Mouse (Mus musculus) intestine, embryonic 14.5 days (tissue): ENCODE results near the gene Ubl3. TPM values are rescaled to one million over a fixed set of nuclear protein-coding genes. Genes with fewer than 3 reads are reported as not detected.

Source experiments
- ATAC-seq: fragments of 200-750 bp; cut with Nextera tagmentation; replicated peaks from 2 replicates; pipeline ENCODE4 v1.8.0; 2017; ENCODE audit warnings: low read depth, moderate number of reproducible peaks, moderate TSS enrichment, moderate library complexity; ENCODE audit not compliant: low FRiP score, low TSS enrichment
- DNase-seq: peaks from one replicate; pipeline ENCODE4 v3.0.0-alpha.2; 2018; ENCODE audit warnings: low spot score
- H3K27ac ChIP-seq: fragments of 300-500 bp; sonication (generic); 2 replicates; pipeline ENCODE4 v1.5.1; 2014; ENCODE audit warnings: low read depth, mild to moderate bottlenecking, control low read depth
- H3K27me3 ChIP-seq: fragments of 300-500 bp; sonication (generic); replicated peaks from 2 replicates; pipeline ENCODE4 v1.6.1; 2014; ENCODE audit warnings: low read length, control low read depth; ENCODE audit not compliant: control insufficient read depth, insufficient read depth
- H3K36me3 ChIP-seq: fragments of 300-500 bp; sonication (generic); 2 replicates; pipeline ENCODE4 v1.6.1; 2014; ENCODE audit warnings: low read length, control low read depth; ENCODE audit not compliant: control insufficient read depth, insufficient read depth
- H3K4me1 ChIP-seq: fragments of 300-500 bp; sonication (generic); replicated peaks from 2 replicates; pipeline ENCODE4 v1.6.1; 2014; ENCODE audit warnings: low read length, control low read depth, mixed read lengths; ENCODE audit not compliant: control insufficient read depth, insufficient read depth
- H3K4me2 ChIP-seq: fragments of 300-500 bp; sonication (generic); 2 replicates; pipeline ENCODE4 v1.6.1; 2014; ENCODE audit warnings: low read length
- H3K4me3 ChIP-seq: fragments of 300-500 bp; sonication (generic); 2 replicates; pipeline ENCODE4 v1.5.1; 2014; ENCODE audit warnings: low read depth, low read length, control low read depth, mixed read lengths
- H3K9ac ChIP-seq: fragments of 300-500 bp; sonication (generic); 2 replicates; pipeline ENCODE4 v1.6.1; 2014; ENCODE audit warnings: mild to moderate bottlenecking, low read length
- H3K9me3 ChIP-seq: fragments of 300-500 bp; sonication (generic); 2 replicates; pipeline ENCODE4 v1.6.1; 2016; ENCODE audit warnings: low read length, control low read depth; ENCODE audit not compliant: control insufficient read depth
- WGBS: fragments of 180-500 bp; shearing (Covaris S2); extraction: QIAGEN DNeasy Blood & Tissue Kit; methylation state at CpG from one replicate; pipeline ENCODE4 v1.1.7; 2014; 5-methylcytosine and 5-hydroxymethylcytosine counted together
- polyA plus RNA-seq: library from polyadenylated mRNA; unstranded; fragments of >200 nt; fragmentation: Nextera tagmentation; extraction: Ambion mirVana; gene quantifications from 2 replicates; pipeline ENCODE4 v1.2.1, GENCODE M21; 2014

The Ubl3 gene
- polyA plus RNA-seq, 1 experiment from 2014 or later, result 75.4 TPM

DNA sequence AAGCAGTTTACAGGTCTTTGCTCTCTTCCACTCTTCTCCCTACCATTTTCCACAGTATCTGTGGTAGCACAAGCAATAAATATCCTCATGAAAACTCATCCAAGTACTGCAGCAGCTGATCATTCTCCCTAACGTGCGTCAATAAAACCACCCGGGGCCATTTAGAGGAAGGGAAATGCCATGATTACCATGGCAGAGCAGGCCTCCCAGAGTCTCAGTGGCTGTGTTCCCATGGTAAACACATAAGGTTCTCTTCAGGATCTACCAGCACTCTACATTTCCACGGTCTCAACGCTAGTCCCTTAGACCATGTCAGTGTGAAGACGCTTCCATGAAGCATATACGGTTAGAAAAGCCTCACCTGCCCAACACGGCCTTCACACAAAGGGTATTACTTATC is 26.0 kb downstream of the Ubl3 start:
- Histone ChIP-seq H3K4me2 (no peak overlapping the region), H3K27ac (no peak overlapping the region), H3K27me3 (no peaks in the 10 kb centered on the region), H3K9ac (no peak overlapping the region), H3K36me3 (no peaks in the 10 kb centered on the region), H3K4me1 (0 out of 2 replicates have a peak, but pooled peaks cover 14% of the 10 kb centered on the region), H3K4me3 (no peak overlapping the region), H3K9me3 (no peaks in the 10 kb centered on the region)
- 70% methylated on average over 8 of the region's 8 CpGs for WGBS
- no peak for ATAC-seq
- DNase-seq, result no peak

DNA sequence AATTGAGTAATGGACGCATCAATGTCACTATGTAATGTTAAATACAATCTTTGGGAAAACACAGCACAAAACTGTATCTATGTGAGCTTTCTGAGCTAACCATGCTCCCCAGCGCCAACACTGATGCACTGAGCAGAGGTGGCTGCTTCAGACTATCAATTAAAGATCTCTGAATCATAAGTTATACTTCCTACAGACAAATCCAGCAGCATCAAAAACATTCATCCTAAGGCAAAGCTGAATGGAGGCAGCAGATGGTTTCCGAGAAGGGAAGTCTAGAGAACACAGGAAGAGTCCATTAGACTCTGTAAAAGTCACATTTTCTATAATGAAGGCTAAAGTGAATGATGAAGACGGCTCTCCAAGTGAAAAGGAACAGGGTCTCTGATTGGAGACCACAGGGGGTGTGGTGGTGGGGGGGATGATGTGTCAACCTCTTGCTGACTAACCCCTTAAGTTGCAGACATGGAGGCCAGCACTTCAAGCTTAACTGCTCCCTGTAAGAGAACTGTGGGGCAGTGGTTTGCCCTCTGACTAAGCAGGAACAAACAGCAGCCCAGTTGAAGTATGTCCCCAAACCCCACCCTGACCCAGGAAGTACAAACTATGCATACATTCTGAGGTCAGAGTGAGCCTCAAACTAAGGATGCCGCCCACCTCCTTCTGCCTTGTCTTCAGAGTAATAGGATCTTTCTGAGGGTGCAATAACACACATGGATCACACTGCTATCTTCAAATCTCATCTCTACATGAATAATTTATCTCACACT is 29.2 kb downstream of the Ubl3 start:
- Histone ChIP-seq H3K27me3 (no peaks in the 10 kb centered on the region), H3K9me3 (no peaks in the 10 kb centered on the region), H3K36me3 (no peaks in the 10 kb centered on the region), H3K9ac (no peak overlapping the region), H3K27ac (no peak overlapping the region), H3K4me3 (no peak overlapping the region), H3K4me2 (no peak overlapping the region), H3K4me1 (peaks cover 23% of the 10 kb centered on the region; the same call in 1 of the 2 replicates)
- WGBS, result 71% methylated on average over 5 of the region's 5 CpGs
- DNase-seq, result no peak
- no peak for ATAC-seq

DNA sequence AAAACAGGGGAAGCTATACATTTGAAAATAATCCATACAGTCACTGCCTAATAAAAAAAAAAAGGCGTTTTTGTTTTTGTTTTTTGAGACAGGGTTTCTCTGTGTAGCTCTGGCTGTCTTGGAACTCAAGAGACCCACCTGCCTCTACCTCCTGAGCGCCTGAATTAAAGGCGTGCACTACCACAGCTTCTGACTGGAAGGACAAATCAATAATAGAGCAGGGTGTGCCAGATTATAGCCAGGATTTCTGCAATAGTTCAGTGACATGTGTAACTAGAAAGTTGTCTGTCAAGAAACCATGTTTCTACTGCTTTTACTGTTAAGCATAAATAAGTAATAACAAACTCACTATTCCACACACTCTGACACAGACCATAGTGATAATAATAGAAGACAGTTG is 30.2 kb downstream of the Ubl3 start:
- no peak overlapping the region for H3K9ac ChIP-seq
- WGBS, result 82% methylated on average over 3 of the region's 3 CpGs
- H3K4me2 ChIP-seq, result no peak overlapping the region
- no peaks in the 10 kb centered on the region for H3K36me3 ChIP-seq
- ATAC-seq (no peak), DNase-seq (no peak)
- H3K27ac ChIP-seq, result no peak overlapping the region
- no peaks in the 10 kb centered on the region for H3K9me3 ChIP-seq
- no peaks in the 10 kb centered on the region for H3K27me3 ChIP-seq
- H3K4me3 ChIP-seq, result no peak overlapping the region
- H3K4me1 ChIP-seq, result peaks cover 16% of the 10 kb centered on the region; the same call in 1 of the 2 replicates

DNA sequence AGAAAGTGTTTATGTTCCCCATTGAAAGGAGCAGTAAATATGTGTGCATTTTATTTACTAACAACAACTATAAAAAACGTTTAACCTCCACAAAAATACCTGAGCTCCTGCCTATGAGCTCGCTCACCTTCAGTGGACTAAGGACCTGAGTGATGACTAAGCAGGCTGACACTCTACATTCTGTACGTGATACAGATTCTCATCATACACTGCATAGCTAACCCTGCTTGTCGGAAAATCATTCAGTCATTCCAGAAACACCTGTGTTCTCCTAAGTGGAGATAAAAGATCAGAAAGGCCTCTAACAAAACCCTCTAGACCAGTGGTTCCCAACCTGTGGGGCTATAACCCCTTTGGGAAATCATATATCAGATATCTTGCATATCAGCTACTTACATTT is 35.1 kb downstream of the Ubl3 start:
- 71% methylated on average over 4 of the region's 4 CpGs for WGBS
- ATAC-seq, result no peak
- Histone ChIP-seq H3K9me3 (no peaks in the 10 kb centered on the region), H3K27me3 (no peaks in the 10 kb centered on the region), H3K4me1 (peaks cover 11% of the 10 kb centered on the region), H3K4me3 (no peak overlapping the region), H3K27ac (no peak overlapping the region), H3K4me2 (no peak overlapping the region), H3K36me3 (no peaks in the 10 kb centered on the region), H3K9ac (no peak overlapping the region)
- DNase-seq, result no peak

DNA sequence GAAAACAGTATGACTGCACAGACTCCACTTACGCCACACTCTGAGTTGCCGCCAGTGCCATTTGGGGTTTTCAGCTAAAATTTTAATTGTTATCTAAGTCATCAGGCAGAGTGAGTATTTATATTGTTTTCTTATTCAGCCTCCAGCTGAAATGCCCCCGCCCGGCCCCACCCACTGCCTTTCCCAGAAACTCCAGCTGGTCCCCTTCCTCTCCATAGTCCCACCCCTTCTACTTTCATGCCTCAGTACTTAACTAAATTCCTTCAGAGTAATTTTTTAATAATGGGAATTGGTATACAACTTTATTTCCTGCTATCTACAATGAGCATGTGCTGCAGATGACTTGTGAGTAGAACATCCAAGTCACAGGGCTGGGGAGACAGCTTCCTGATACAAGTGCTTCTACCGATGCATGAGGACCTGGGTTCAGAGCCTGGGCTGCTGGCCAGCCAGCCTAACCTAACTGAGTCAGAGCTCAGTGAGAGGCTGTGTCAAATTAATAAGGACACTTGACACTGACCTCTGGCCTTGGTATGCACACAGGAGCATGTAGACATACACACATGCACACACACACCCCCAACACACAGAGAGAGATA is 40.4 kb downstream of the Ubl3 start:
- H3K9ac ChIP-seq, result no peak overlapping the region
- WGBS, result 68% methylated on average over 5 of the region's 5 CpGs
- H3K36me3 ChIP-seq, result peaks cover 26% of the 10 kb centered on the region
- H3K4me1 ChIP-seq, result peaks cover 6% of the 10 kb centered on the region; the same call in 1 of the 2 replicates
- ATAC-seq (no peak), DNase-seq (no peak)
- H3K4me3 ChIP-seq, result no peak overlapping the region
- no peaks in the 10 kb centered on the region for H3K9me3 ChIP-seq
- H3K27ac ChIP-seq, result no peak overlapping the region
- H3K4me2 ChIP-seq, result no peak overlapping the region
- no peaks in the 10 kb centered on the region for H3K27me3 ChIP-seq

DNA sequence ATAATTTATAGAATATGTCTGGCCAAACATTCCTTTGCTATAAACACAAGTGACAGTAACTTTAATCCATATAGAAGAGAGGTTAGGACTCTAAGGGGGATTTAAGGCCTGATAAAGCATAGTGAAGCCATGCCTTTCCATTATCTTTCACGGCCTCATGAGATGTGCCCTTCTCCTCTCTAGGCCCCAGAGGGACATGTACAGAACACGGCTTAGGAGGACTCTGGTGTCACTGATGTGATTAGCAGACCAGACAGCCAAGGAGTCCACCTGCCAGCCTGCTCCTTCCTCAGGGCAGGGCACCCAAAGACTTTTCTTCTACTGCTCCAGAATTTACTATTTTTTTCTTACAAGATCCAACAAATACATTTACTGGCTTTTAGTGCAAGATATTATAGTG is 42.3 kb downstream of the Ubl3 start:
- Histone ChIP-seq H3K27ac (no peak overlapping the region), H3K4me2 (no peak overlapping the region), H3K9me3 (no peaks in the 10 kb centered on the region), H3K4me3 (no peak overlapping the region), H3K9ac (no peak overlapping the region), H3K27me3 (no peaks in the 10 kb centered on the region), H3K36me3 (peaks cover 44% of the 10 kb centered on the region), H3K4me1 (peaks cover 6% of the 10 kb centered on the region; the same call in 1 of the 2 replicates)
- ATAC-seq (no peak), DNase-seq (no peak)
- 64% methylated on average over 2 of the region's 2 CpGs for WGBS

DNA sequence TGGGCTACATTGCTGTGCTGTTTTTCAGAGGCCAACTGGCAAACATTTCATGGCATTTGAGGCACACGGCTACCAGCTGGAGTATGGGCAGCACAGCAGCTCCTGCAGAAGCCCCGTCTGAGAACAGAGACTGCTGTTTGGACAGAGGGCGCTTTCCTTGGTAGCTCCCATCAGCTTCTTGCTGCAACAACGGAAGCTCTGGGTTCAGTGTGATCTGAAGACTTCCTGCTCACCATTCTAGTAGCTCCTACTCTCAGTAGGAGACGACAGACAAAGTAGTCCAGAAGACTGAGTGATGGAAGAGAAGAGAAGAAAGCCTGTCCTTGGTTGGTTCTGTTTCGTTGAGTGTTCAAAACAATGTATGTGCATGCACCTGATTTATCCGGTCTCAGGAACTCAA is 42.9 kb downstream of the Ubl3 start:
- no peak for DNase-seq

DNA sequence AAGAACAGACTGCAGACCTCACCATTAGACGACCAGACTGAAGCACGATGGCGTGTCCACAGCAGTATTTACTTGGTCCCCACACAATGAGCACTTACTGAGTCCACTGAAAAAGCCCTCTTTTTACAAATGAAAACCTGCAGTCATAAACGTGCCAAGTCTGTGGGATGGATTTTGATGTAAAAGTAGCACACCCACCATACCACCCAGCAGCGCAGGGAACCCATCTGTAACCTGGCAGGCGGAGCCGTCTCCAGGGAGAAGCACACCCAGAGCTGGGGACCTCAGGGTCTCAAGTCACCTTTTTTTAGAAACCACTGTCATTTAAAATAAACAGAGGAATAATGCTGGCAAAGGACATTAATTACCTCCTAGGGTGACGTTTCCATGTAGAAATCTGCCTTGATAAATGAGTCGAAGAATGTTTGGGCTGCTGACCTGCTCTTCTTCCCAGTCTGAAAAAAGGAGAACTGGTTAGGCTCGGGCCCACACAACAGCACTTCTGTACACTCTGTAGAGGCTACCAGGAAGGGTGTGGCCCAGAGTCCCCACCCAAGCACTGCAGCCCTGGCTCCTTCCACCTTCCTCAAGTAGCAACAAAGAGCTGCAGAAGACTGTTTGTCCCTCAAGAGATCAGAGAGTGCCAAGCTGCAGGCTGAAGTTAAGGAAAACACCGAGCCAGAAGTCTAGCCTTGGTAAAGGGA is 43.5 kb downstream of the Ubl3 start:
- no peaks in the 10 kb centered on the region for H3K9me3 ChIP-seq
- 77% methylated on average over 11 of the region's 11 CpGs for WGBS
- H3K36me3 ChIP-seq, result peaks cover 46% of the 10 kb centered on the region
- DNase-seq, result no peak
- no peak overlapping the region for H3K4me2 ChIP-seq
- no peak overlapping the region for H3K27ac ChIP-seq
- no peak overlapping the region for H3K4me3 ChIP-seq
- peaks cover 6% of the 10 kb centered on the region; the same call in 1 of the 2 replicates for H3K4me1 ChIP-seq
- no peak for ATAC-seq
- H3K9ac ChIP-seq, result no peak overlapping the region
- no peaks in the 10 kb centered on the region for H3K27me3 ChIP-seq

More for the DNA sequence above, 42.9 kb downstream of the Ubl3 start:
- Histone ChIP-seq H3K9ac (no peak overlapping the region), H3K4me2 (no peak overlapping the region), H3K27me3 (no peaks in the 10 kb centered on the region), H3K9me3 (no peaks in the 10 kb centered on the region), H3K4me3 (no peak overlapping the region), H3K27ac (no peak overlapping the region), H3K4me1 (peaks cover 6% of the 10 kb centered on the region; the same call in 1 of the 2 replicates), H3K36me3 (peaks cover 46% of the 10 kb centered on the region)
- no peak for ATAC-seq
- 78% methylated on average over 7 of the region's 7 CpGs for WGBS
